Mouse (Mus musculus) heart, embryonic 14.5 days (tissue): ENCODE results near the gene Slc38a3. TPM values are rescaled to one million over a fixed set of nuclear protein-coding genes. Genes with fewer than 3 reads are reported as not detected.

Experiments
- ATAC-seq: fragments of 200-750 bp; cut with Nextera tagmentation; 2 replicates; pipeline ENCODE4 v1.8.0; 2017; ENCODE audit warnings: low read depth, moderate TSS enrichment; ENCODE audit not compliant: insufficient number of reproducible peaks, insufficient read depth, low FRiP score
- H3K27ac ChIP-seq, 2 experiments: fragments of 200-500 bp in 1 of 2; fragments of 300-500 bp in 1 of 2; sonication (generic) in 1 of 2; replicated peaks in 1 of 2; 2 replicates each; pipeline ENCODE4 v1.5.1; 2012 to 2014; ENCODE audit warnings: low read depth in 2 of 2, low read length in 2 of 2, control low read depth in 1 of 2, mild to moderate bottlenecking in 1 of 2, mixed read lengths in 1 of 2; ENCODE audit not compliant: control insufficient read depth in 1 of 2, insufficient read depth in 1 of 2
- H3K27me3 ChIP-seq: fragments of 300-500 bp; sonication (generic); 2 replicates; pipeline ENCODE4 v1.6.1; 2014; ENCODE audit warnings: mild to moderate bottlenecking, low read length, control low read depth; ENCODE audit not compliant: control insufficient read depth, insufficient read depth
- H3K36me3 ChIP-seq: fragments of 300-500 bp; sonication (generic); 2 replicates; pipeline ENCODE4 v1.6.1; 2014; ENCODE audit warnings: mild to moderate bottlenecking, control low read depth, low read length, mixed read lengths; ENCODE audit not compliant: control insufficient read depth, insufficient read depth
- H3K4me1 ChIP-seq, 2 experiments: fragments of 200-500 bp in 1 of 2; fragments of 300-500 bp in 1 of 2; sonication (generic) in 1 of 2; 2 replicates each; pipeline ENCODE4 v1.6.1; 2012 to 2014; ENCODE audit warnings: low read length in 2 of 2, control low read depth in 1 of 2, mixed read lengths in 1 of 2; ENCODE audit not compliant: control insufficient read depth in 2 of 2, insufficient read depth in 2 of 2
- H3K4me2 ChIP-seq: fragments of 300-500 bp; sonication (generic); 2 replicates; pipeline ENCODE4 v1.6.1; 2014; ENCODE audit warnings: mild to moderate bottlenecking, low read length
- H3K4me3 ChIP-seq, 2 experiments: fragments of 200-500 bp in 1 of 2; fragments of 300-500 bp in 1 of 2; sonication (generic) in 1 of 2; 2 replicates each; pipeline ENCODE4 v1.5.1; 2012 to 2014; ENCODE audit warnings: low read length in 2 of 2, mild to moderate bottlenecking in 2 of 2, control low read depth in 1 of 2, low read depth in 1 of 2, moderate library complexity in 1 of 2; ENCODE audit not compliant: control insufficient read depth in 1 of 2, insufficient read depth in 1 of 2
- H3K9ac ChIP-seq: fragments of 300-500 bp; sonication (generic); 2 replicates; pipeline ENCODE4 v1.6.1; 2014; ENCODE audit warnings: mild to moderate bottlenecking, low read length
- H3K9me3 ChIP-seq: fragments of 300-500 bp; sonication (generic); 2 replicates; pipeline ENCODE4 v1.6.1; 2016; ENCODE audit warnings: low read length, control low read depth; ENCODE audit not compliant: control insufficient read depth
- WGBS: fragments of 180-500 bp; shearing (Covaris S2); extraction: QIAGEN DNeasy Blood & Tissue Kit; methylation state at CpG from one replicate; pipeline ENCODE4 v1.1.7; 2014; 5-methylcytosine and 5-hydroxymethylcytosine counted together
- polyA plus RNA-seq: library from polyadenylated mRNA; unstranded; fragments of >200 nt; fragmentation: Nextera tagmentation; extraction: Ambion mirVana; gene quantifications from 2 replicates; pipeline ENCODE4 v1.2.1, GENCODE M21; 2014

The Slc38a3 gene
- polyA plus RNA-seq, 1 experiment from 2014 or later: 2.7 TPM

- no peak for ATAC-seq
- Histone ChIP-seq H3K36me3 (peaks cover 7% of the 10 kb centered on the region; the same call in 1 of the 2 replicates), H3K4me2 (no peak overlapping the region), H3K27me3 (no peaks in the 10 kb centered on the region), H3K27ac (no peak overlapping the region), H3K4me3 (no peak overlapping the region), H3K9ac (no peak overlapping the region), H3K9me3 (no peaks in the 10 kb centered on the region), H3K4me1 (peaks cover 38 to 44% of the 10 kb centered on the region in 2 experiments)
- 63% methylated on average over 7 of the region's 7 CpGs for WGBS
Observed at GRCm38 (mm10) chr9:107694627-107695026, 25.3 kb upstream of the Slc38a3 start.

- H3K9ac ChIP-seq: no peak overlapping the region
- whole genome bisulfite sequencing: 58% methylated on average over 4 of the region's 4 CpGs
- no peaks in the 10 kb centered on the region for H3K9me3 ChIP-seq
- H3K36me3 ChIP-seq: peaks cover 8% of the 10 kb centered on the region; the same call in 1 of the 2 replicates
- no peaks in the 10 kb centered on the region for H3K27me3 ChIP-seq
- peaks cover 27 to 34% of the 10 kb centered on the region in 2 experiments for H3K4me1 ChIP-seq
- H3K4me3 ChIP-seq: no peak overlapping the region
- no peak for ATAC-seq
- H3K4me2 ChIP-seq: no peak overlapping the region
- no peak overlapping the region for H3K27ac ChIP-seq
Observed at GRCm38 (mm10) chr9:107693433-107693987, 24.2 kb upstream of the Slc38a3 start.

DNA sequence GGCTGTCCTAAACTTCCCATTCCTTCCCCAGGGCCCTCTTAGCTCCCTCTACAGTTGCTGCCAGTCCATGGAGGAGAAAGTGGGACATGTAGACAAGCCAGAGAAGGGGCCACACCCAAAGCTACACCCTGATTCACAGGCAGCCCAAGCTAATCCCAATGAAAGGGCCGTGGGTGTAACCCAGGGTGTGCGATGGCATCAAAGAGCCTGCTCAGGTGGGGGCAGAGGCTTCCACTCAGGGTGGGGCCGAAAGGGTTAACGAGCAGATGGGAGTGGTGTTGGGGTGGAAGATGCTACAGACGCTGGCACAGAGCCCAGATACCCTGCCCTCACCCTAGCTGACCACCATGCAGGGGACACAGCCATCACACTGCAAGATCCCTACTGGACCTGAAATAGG is 23.5 kb upstream of the Slc38a3 start:
- no peaks in the 10 kb centered on the region for H3K9me3 ChIP-seq
- no peaks in the 10 kb centered on the region for H3K27me3 ChIP-seq
- no peak for ATAC-seq
- peaks cover 24 to 28% of the 10 kb centered on the region in 2 experiments for H3K4me1 ChIP-seq
- no peak overlapping the region for H3K9ac ChIP-seq
- 64% methylated on average over 5 of the region's 5 CpGs for WGBS
- H3K4me2 ChIP-seq: no peak overlapping the region
- no peak overlapping the region for H3K27ac ChIP-seq
- peaks cover 8% of the 10 kb centered on the region; the same call in 1 of the 2 replicates for H3K36me3 ChIP-seq
- no peak overlapping the region for H3K4me3 ChIP-seq

DNA sequence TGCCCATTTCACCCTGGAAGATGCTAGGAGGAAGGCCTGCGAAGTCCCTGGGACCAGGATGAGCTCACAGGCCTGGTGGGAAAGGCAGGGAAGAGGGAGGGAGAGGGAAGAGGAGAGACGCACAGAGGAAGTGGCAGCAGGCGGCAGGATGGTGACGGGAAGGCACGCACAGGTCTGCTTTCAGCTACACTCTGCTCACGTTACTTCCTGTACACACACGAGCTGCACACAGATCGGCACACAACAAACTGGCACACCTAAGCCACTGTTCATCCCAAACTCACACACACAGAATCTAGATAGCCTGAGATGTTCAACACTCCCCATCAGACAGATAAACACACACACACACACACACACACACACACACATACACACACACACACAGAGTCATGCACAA is 21.1 kb upstream of the Slc38a3 start:
- WGBS: 71% methylated on average over 8 of the region's 8 CpGs
- H3K4me3 ChIP-seq: no peak overlapping the region
- no peak overlapping the region for H3K9ac ChIP-seq
- no peak for ATAC-seq
- no peak overlapping the region for H3K27ac ChIP-seq
- no peak overlapping the region for H3K4me2 ChIP-seq
- H3K9me3 ChIP-seq: no peaks in the 10 kb centered on the region
- H3K27me3 ChIP-seq: no peaks in the 10 kb centered on the region
- peaks cover 8% of the 10 kb centered on the region; the same call in 1 of the 2 replicates for H3K36me3 ChIP-seq
- peaks cover 18 to 20% of the 10 kb centered on the region in 2 experiments for H3K4me1 ChIP-seq

- no peak overlapping the region for H3K4me2 ChIP-seq
- no peaks in the 10 kb centered on the region for H3K9me3 ChIP-seq
- no peak overlapping the region for H3K27ac ChIP-seq
- H3K4me1 ChIP-seq: peaks cover 10 to 12% of the 10 kb centered on the region in 2 experiments
- H3K36me3 ChIP-seq: peaks cover 8% of the 10 kb centered on the region; the same call in 1 of the 2 replicates
- WGBS: 72% methylated on average over 7 of the region's 7 CpGs
- H3K27me3 ChIP-seq: no peaks in the 10 kb centered on the region
- ATAC-seq: no peak
- H3K9ac ChIP-seq: no peak overlapping the region
- H3K4me3 ChIP-seq: no peak overlapping the region
Observed at GRCm38 (mm10) chr9:107688939-107689338, 19.6 kb upstream of the Slc38a3 start.

DNA sequence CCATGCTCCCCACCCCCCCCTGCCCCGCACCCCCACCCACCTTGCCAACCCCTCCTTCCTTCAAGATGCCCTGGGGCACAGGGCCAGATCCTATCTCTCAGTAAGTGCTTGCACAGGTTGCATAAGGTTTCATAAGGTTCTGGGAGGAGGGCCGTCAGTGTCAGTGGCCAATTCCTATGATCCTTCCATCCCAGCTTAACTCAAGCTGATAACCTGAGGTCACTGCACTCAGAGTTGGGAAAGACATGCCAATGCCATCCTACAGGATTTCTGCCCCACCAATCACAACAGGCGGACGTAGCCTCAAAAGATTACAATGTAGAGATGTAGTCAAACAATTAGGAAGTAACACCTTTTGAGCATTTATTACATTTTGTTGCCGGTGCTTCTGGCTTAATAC is 19.1 kb upstream of the Slc38a3 start:
- Histone ChIP-seq H3K9ac (no peak overlapping the region), H3K27me3 (no peaks in the 10 kb centered on the region), H3K4me1 (peaks cover 7 to 9% of the 10 kb centered on the region in 2 experiments), H3K9me3 (no peaks in the 10 kb centered on the region), H3K27ac (no peak overlapping the region), H3K4me3 (no peak overlapping the region), H3K4me2 (no peak overlapping the region), H3K36me3 (peaks cover 8% of the 10 kb centered on the region; the same call in 1 of the 2 replicates)
- ATAC-seq: no peak
- WGBS: 71% methylated on average over 5 of the region's 5 CpGs

DNA sequence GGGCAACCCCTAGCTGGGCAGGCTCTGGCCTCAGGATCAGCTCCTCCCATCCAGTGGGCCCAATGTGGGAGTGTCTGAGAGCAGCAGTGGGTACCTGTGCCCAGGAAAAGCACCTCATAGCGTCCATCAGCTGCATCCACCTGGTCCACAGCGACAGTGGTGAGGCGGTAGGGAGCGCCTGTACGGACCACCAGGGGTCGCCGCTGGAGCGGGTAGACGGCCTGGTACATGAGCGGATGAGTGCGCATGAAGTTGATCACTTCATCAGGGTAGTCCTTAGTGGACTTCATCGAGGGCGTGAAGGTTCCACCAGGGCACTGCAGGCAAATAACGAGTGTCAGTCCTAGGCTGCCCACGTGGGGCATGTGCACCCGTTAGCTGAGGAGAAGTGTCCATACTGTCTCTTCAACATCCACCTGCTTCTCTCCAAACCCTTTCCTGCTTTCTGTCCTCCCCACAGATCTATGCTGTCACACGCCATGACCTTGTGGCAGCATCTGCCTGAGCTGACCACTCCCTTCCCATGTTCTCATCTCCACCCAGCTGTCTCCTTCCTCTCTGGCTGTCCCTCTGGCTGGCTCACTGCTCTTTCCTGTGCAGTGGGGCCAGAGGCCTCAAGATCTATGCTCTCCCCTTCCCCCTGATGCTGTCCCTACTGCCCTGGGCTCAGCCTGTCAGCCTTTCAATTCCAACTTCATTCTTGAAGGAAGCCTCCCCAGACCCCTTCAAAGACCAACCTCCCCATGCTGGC is 16.1 kb upstream of the Slc38a3 start:
- Histone ChIP-seq H3K9ac (no peak overlapping the region; the same call in 1 of the 2 replicates), H3K4me1 (no peaks in the 10 kb centered on the region)
- 44% methylated on average over 17 of the region's 17 CpGs for whole genome bisulfite sequencing

More for the DNA sequence above, 16.1 kb upstream of the Slc38a3 start:
- H3K36me3 ChIP-seq: 0 out of 2 replicates have a peak, but pooled peaks cover 2% of the 10 kb centered on the region
- no peak; the same call in 1 of the 2 replicates for ATAC-seq
- no peaks in the 10 kb centered on the region for H3K9me3 ChIP-seq
- H3K4me2 ChIP-seq: no peak overlapping the region
- H3K4me3 ChIP-seq: no peak overlapping the region
- H3K27ac ChIP-seq: no peak overlapping the region
- H3K27me3 ChIP-seq: peaks cover under 1% of the 10 kb centered on the region; the same call in 1 of the 2 replicates
